Mouse (Mus musculus) spleen, embryonic (tissue): ENCODE results near the gene Mthfd2l.

Experiments used
- CTCF ChIA-PET: fragments of 350-600 bp; sonication (Branson Sonifier 250); formaldehyde crosslinking; loops from one replicate; lab custom pipeline; 2022; lab: Charles Lee

The Mthfd2l gene

GRCm38 (mm10) chr5:90945453-90945852 lies 14.5 kb downstream of the Mthfd2l start:
- CTCF ChIA-PET = no interaction called here

DNA sequence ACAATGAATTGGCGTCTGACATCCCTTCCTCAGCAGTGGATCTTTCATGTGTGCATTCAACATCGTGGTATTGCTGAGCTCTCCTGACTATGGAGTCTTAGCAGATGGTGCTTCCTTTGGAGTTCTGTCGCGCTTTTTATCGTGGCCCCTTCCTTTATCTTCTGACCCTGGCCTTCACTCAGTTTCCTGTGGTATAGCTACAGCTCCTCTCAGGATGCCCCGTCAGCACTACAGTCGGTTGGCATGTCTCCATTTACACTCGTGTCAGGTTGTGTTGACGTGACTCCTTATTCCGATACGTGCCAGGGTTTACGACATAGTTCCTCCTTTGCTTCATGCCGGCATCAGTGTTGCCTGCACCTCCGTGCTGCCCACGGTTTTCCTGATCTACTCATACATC lies 18.6 kb downstream of the Mthfd2l start:
- CTCF ChIA-PET = no interaction called here

GRCm38 (mm10) chr5:90951475-90951874 lies 20.6 kb downstream of the Mthfd2l start:
- CTCF ChIA-PET = no interaction called here

- CTCF ChIA-PET = interaction anchor here (0.6 kb wide), 1 partner anchor 1547 kb away, joined by 9 read pairs; no protein-coding TSS in a partner anchor
These were observed 22.0 kb downstream of the Mthfd2l start for GRCm38 (mm10) chr5:90952731-90953481.

- CTCF ChIA-PET = no interaction called here
These were observed 33.4 kb downstream of the Mthfd2l start for GRCm38 (mm10) chr5:90964316-90964715.

- CTCF ChIA-PET = no interaction called here
These were observed 33.8 kb downstream of the Mthfd2l start for GRCm38 (mm10) chr5:90964764-90965163.

DNA sequence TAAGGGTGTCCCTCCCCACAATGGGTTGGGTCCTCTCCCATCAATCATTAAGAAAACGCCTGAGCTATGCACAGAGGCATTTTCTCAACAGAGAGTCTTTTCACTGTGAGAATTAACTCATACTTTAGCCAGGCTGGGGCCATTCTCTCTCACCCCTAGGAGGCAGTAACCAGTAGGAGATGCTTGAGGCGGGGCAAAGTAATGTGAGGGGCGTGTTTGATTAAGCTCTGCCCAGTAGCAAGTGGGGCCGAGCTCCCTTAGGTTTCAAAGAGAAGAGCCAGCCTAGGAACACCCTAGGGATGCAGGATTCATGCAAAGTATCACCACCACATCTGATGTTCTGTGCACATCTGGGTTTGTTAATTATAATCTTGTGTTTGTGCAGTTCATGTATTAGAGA lies 34.5 kb downstream of the Mthfd2l start:
- CTCF ChIA-PET = no interaction called here

DNA sequence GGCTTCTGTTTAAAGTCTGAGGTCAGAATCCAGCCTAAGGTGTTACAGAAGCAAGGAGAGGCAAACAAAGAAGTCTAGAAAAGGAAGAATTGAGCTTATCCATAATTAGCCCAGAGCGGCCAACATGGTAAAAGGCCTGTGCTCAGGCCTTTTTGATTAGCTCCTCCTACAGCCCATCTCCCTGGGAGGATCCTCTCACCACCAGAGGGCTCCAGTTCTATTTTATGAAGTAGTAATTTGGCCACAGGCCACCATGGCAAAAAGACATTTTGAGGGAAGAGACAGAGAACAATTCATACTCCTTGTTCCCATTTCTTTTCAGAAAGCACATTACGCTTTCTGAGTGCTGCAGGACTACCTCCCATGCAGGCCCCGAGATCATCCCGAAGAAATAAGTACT lies 46.3 kb downstream of the Mthfd2l start:
- CTCF ChIA-PET = no interaction called here

DNA sequence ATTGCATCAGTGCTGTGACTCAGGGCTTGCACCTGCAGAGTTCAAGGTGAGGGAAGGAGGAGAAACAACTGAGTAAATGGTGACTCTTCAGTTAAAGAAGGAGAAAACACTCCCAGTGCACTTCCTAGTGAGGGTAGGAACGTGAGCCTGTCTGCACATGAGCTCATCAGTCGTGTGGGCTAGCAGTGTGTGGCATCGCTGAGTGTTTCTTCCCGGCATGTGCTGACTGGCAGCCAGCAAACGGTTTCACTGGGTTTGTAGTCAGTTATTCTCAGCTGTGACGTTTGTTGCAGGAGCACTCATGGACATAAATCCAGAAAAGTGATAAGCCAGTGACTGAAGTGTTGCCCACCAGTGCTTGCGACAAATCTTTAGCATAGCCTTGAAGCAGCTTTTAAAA lies 49.4 kb downstream of the Mthfd2l start:
- CTCF ChIA-PET = no interaction called here

GRCm38 (mm10) chr5:90987605-90988004 lies 56.7 kb downstream of the Mthfd2l start:
- CTCF ChIA-PET = no interaction called here

DNA sequence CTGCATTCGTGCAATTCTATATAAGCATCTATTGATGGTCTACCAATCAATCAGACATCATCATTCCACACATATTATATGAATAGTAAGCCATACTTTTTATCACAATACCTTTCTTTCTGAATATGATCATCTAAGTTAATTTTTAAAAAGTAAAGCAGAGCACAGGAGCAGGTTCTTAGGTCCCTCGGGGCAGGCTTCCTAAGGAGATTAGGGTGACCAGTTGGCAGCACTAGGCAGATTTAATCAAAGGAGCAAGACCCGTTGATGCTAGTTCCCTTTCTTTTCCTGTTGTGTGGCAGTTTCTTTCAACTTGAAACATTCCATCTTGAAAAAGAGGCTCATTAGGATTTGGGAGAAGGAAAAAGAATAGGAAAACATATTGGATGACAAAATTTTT lies 57.2 kb downstream of the Mthfd2l start:
- CTCF ChIA-PET = no interaction called here

GRCm38 (mm10) chr5:90988592-90988991 lies 57.7 kb downstream of the Mthfd2l start:
- CTCF ChIA-PET = no interaction called here

DNA sequence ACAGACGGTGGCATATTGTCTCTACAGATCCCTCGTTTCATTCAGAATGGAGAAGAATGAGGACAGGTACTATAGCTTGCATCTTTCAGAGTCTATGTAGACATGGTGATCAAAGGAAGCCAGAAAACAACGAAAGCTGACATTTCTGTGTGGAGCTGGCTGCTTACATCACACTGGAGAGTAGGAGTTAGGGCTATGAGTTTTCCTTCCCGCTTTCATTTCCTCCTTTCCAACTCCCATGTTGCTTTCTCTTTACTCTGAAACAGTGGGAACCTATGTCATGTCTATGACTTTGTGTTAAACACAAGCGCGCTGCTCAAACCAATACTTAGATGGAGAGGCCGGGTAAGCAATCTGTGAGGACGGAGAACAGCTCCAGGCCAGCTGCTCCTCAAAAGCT lies 69.0 kb downstream of the Mthfd2l start:
- CTCF ChIA-PET = no interaction called here

- CTCF ChIA-PET = no interaction called here
These were observed 84.3 kb downstream of the Mthfd2l start for GRCm38 (mm10) chr5:91015216-91015615.

DNA sequence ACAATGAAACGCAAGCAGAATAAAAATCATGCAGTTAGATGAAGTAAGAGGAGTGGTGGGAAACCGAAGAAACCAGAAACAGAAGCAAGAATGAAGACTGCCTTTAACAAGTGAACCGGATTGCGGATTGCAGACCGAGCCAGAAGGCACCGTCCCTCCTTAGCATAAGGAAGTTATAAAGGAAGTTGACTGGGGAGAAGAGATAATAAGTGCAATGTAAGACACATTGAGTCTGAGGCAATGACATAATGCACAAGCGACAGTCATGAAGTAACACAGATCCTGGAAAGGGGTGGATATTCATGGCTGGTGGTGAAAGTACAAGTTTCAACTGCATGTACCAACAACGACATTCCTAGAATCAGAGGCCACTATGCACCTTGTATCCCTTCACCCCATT lies 92.2 kb downstream of the Mthfd2l start:
- CTCF ChIA-PET = no interaction called here

DNA sequence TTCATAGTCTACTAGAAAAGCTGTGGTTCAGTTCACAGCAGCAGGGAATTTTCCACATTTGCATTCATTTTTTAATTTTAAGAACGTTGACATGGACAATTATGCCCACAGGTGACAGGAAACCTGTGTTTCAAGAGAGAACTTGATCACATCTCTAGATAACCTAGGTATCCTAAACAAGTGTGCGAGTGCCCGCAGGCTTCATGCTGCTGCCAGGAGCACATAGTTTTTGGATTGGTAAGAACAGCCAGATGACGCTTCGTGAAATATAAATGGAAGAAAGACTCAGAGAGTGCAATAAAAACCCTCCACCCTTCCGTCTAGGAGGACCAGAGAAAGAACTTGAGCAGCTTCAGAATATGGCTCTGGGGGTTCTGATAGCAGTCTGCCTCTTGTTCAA lies 96.2 kb downstream of the Mthfd2l start, which contains the start of gene Epgn:
Epgn (plus strand) TSS at position 301 of the 400 bp plus-strand sequence.
- CTCF ChIA-PET = no interaction called here

GRCm38 (mm10) chr5:91027840-91028239 lies 96.9 kb downstream of the Mthfd2l start:
- CTCF ChIA-PET = no interaction called here

GRCm38 (mm10) chr5:91030629-91031028 lies 99.7 kb downstream of the Mthfd2l start:
- CTCF ChIA-PET = no interaction called here

DNA sequence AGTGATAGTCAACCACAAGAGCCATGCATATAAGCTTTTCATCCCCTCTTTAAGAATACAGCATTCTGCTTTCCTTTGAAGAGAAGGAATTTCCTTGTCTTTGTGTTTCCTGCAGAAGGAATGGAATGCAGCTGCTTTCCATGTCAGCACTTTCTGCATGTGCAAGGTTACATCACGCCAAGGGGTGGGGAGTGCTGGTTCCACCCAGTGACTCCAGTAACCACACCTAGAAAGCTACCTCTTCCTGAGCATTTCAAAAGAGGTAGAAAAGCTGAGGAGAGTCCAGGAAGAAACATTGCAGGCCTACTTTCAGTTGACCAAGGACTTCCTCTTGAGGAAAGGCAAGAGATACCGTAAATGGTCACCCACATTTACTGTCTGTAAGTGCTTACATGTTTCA lies 104.4 kb downstream of the Mthfd2l start:
- CTCF ChIA-PET = no interaction called here

- CTCF ChIA-PET = no interaction called here
These were observed 105.7 kb downstream of the Mthfd2l start for GRCm38 (mm10) chr5:91036628-91037027.

- CTCF ChIA-PET = no interaction called here
These were observed 106.8 kb downstream of the Mthfd2l start for GRCm38 (mm10) chr5:91037756-91038155.

GRCm38 (mm10) chr5:91038547-91038946 lies 107.6 kb downstream of the Mthfd2l start:
- CTCF ChIA-PET = no interaction called here

- CTCF ChIA-PET = no interaction called here
These were observed 108.0 kb downstream of the Mthfd2l start for GRCm38 (mm10) chr5:91038963-91039362.

DNA sequence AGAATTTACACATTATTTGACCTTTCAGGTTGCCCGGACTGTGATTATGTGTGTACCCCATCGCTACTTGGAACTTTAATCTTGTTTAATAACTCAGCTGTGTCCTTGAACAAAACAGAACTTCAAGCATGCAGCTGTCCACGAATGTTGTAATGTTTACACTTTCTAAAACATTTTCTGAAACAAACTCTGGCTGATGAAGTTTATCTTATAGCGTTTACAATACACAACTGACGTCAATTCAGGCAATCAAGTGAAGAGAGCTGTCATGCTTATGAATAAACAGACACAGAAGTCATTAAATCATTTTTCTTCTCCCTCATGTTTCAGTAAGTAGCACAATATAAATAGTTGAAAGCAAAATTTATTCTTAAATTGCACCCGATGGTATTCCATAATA lies 117.1 kb downstream of the Mthfd2l start:
- CTCF ChIA-PET = no interaction called here
